Mouse (Mus musculus): ENCODE results near the gene Babam1. TPM values are rescaled to one million over a fixed set of nuclear protein-coding genes. Genes with fewer than 3 reads are reported as not detected.
A peak's percentile ranks its signal among the peaks of the same experiment; 100 is the strongest.

Gene Babam1
- polyA plus RNA-seq (2012; rRNA removed) = 132 and 137 TPM in 2 replicates

DNA sequence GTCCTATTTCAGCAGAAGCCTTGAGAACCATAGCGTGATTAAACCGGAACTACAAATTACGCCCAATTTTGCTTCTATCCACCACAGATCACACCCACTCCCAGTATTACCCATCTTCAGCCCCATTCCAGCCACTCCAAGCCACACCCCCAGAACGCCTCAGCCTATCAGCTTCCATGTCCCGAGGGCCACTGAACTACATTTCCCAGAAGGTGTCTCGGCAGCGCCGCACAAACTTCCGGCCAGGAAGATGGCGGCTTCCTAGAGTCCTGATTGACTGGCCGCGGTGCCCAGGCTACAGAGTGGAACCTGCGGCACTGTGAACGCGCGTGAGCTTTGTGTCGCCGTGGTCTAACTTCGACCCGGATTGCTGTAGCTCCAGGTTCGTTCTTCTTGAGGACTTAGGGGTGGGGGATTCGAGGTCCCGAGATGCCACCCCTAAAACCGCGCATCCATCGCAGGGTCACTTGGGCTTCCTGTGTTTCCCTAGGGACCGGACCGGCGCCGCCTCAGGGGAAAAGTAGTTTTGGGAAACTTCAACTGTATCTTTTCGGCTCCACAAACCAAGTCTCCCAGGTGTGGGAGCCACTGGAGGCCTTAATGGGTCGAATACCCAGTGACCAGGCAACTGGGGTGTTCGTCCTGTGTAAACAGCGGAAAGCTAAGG is at the start of gene Babam1:
Gene Babam1 (plus strand): TSS at position 223 of the 667 bp plus-strand sequence.
- Histone ChIP-seq H3K4me3 (ENCODE audit: insufficient read depth, low read length) (peak within 1 kb of the TSS; percentile 64), H3K4me1 (ENCODE audit: control insufficient read depth, insufficient read depth, low read length) (no peaks in the 10 kb centered on the region), H3K27ac (ENCODE audit: insufficient read depth, low read length) (peak within 1 kb of the TSS; percentile 4)
- TF ChIP-seq POLR2A (IDR thresholded peaks at IDR 0.05; ENCODE audit: extremely low read depth, insufficient read depth, low read length) (peak; percentile 78), CTCF (IDR thresholded peaks at IDR 0.05; ENCODE audit: extremely low read depth, insufficient read depth, low read length) (no peak)

DNA sequence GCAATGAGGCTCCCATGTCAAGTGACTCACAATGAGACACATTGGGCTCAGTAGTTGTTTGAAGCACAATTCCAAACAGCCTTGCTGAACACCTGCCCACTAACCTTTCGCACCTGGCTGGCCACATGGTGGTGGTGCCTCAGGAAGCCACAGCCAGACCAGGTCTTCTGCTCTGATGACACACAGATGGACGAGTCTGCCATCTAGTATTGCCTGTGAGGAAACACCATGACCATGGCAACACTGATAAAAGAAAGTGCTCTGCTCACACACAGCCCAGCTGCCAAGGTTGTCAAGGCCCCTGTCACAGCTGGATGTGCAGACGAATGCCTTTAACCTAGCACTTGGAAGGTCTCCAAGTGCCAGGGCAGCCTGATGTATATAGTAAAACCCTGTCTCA is 45.5 kb upstream of the Babam1 start:
- TF ChIP-seq CTCF (IDR thresholded peaks at IDR 0.05; ENCODE audit: extremely low read depth, insufficient read depth, low read length) (no peak), POLR2A (IDR thresholded peaks at IDR 0.05; ENCODE audit: extremely low read depth, insufficient read depth, low read length) (no peak)
- Histone ChIP-seq H3K27ac (ENCODE audit: insufficient read depth, low read length) (no peak overlapping the region), H3K4me3 (ENCODE audit: insufficient read depth, low read length) (no peak overlapping the region), H3K4me1 (ENCODE audit: control insufficient read depth, insufficient read depth, low read length) (no peaks in the 10 kb centered on the region)

DNA sequence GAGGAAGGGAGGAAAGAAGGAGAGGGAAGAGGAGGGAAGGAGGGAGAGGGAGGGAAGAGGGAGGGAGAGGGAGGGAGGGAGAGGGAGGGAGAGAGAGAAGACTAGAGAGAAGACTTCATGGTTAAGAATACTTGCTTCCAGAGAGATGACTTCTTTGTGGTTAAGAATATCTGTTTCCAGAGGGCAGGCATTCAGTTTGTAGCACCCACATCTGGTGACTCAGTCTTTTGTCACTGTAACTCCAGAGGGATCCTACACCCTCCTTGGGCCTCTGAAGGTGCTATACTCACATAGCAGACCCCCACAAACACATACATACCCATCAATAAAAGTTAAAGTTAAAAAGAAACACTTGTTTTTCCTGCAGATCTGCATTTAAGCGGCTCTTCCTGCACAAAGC is 45.1 kb upstream of the Babam1 start:
- TF ChIP-seq POLR2A (IDR thresholded peaks at IDR 0.05; ENCODE audit: extremely low read depth, insufficient read depth, low read length) (no peak), CTCF (IDR thresholded peaks at IDR 0.05; ENCODE audit: extremely low read depth, insufficient read depth, low read length) (no peak)

DNA sequence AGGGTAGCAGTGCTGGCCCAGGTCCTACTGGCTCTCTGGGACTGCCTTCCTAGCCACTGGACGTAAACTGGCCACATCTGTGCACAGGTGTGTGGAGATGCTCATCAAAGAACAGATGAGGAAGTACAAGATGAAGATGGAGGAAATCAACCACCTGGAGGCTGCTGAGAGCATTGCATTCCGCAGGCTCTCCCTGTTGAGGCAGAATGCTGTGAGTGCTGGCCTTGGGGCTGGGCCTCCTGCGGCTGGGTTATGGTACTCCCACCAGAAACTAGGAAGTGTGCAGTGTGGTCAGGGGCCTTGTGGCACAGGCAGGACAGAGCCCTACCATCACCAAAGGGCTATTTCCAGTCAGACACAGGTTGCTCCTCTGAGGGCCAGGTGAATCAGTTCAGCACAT is 38.6 kb upstream of the Babam1 start:
- H3K27ac ChIP-seq (ENCODE audit: insufficient read depth, low read length) = no peak overlapping the region
- H3K4me1 ChIP-seq (ENCODE audit: control insufficient read depth, insufficient read depth, low read length) = no peaks in the 10 kb centered on the region
- TF ChIP-seq POLR2A (IDR thresholded peaks at IDR 0.05; ENCODE audit: extremely low read depth, insufficient read depth, low read length) = no peak
- no peak for TF ChIP-seq CTCF (IDR thresholded peaks at IDR 0.05; ENCODE audit: extremely low read depth, insufficient read depth, low read length)
- no peak overlapping the region for H3K4me3 ChIP-seq (ENCODE audit: insufficient read depth, low read length)

More for the DNA sequence above, 45.1 kb upstream of the Babam1 start:
- Histone ChIP-seq H3K4me1 (ENCODE audit: control insufficient read depth, insufficient read depth, low read length) (no peaks in the 10 kb centered on the region), H3K27ac (ENCODE audit: insufficient read depth, low read length) (no peak overlapping the region), H3K4me3 (ENCODE audit: insufficient read depth, low read length) (no peak overlapping the region)

DNA sequence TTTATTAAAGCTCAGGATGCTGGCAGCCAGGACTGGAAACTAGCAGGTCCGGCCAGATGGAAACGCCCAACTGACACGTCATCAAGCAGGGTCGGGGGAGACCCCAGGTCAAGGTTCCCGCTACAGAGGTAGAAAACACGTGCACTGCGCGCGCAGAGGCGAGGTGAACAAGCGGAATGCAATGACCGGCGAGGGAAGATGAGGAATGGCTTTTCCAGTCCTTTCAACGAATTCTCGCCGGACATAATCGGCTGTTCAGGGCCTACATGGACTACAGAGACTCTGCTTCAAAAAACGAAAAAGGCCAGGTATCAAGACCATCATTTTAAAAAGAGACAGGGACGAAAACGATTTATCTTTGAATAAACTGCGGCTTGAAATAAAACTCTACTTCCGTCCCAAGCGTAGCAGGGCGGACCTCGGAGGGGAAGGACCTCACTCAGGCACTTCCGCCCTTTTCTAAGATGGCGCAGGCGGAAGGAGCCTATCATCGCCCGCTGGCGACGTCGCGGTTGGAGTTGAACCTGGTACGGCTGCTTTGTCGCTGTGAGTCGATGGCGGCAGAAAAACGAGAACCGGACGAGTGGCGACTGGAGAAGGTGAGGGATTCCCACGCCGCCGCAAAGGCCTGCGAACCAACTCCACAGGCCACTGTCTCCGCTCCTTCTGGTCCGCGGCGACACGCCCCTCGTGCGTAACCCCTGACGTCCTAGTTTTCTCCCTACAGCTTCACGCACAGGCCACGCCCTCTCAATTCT is 29.7 kb upstream of the Babam1 start, which contains the start of gene Use1:
Gene Use1 (plus strand): TSS at position 78 of the 758 bp plus-strand sequence.
- TF ChIP-seq CTCF (IDR thresholded peaks at IDR 0.05; ENCODE audit: extremely low read depth, insufficient read depth, low read length) = no peak
- TF ChIP-seq POLR2A (IDR thresholded peaks at IDR 0.05; ENCODE audit: extremely low read depth, insufficient read depth, low read length) = peak; percentile 72
- Histone ChIP-seq H3K27ac (ENCODE audit: insufficient read depth, low read length) (peak within 1 kb of the TSS; percentile 89), H3K4me3 (ENCODE audit: insufficient read depth, low read length) (peak within 1 kb of the TSS; percentile 53), H3K4me1 (ENCODE audit: control insufficient read depth, insufficient read depth, low read length) (no peaks in the 10 kb centered on the region; the same call in 1 of the 2 replicates)

DNA sequence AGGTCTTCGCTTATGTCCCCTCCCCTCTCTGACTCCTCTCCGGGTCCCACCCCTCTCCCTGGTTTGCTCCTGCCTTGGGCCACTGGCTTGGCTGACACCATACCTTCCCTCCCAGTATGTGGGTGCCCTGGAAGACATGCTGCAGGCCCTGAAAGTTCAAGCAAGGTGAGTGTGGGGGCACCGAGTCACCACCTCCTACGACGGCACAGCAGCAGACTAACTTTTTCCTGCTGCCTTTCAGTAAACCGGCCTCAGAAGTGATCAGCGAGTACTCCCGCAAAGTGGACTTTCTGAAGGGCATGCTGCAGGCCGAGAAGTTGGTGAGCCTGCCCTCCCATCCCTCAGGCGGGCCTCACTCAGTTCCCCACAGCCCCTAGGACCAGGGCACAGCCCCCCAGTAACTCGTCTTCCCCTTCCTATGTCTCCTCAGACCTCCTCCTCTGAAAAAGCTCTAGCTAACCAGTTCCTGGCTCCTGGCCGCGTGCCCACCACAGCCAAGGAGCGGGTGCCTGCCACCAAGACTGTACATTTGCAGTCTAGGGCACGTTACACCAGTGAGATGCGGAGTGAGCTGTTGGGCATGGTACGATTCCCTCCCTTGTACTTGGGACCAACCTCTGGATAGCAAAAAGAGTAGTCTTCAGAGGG is 29.0 kb upstream of the Babam1 start:
- TF ChIP-seq CTCF (IDR thresholded peaks at IDR 0.05; ENCODE audit: extremely low read depth, insufficient read depth, low read length) (no peak), POLR2A (IDR thresholded peaks at IDR 0.05; ENCODE audit: extremely low read depth, insufficient read depth, low read length) (no peak)
- Histone ChIP-seq H3K4me1 (ENCODE audit: control insufficient read depth, insufficient read depth, low read length) (no peaks in the 10 kb centered on the region; the same call in 1 of the 2 replicates), H3K4me3 (ENCODE audit: insufficient read depth, low read length) (peak overlapping the region; percentile 53), H3K27ac (ENCODE audit: insufficient read depth, low read length) (peak overlapping the region; percentile 89)

DNA sequence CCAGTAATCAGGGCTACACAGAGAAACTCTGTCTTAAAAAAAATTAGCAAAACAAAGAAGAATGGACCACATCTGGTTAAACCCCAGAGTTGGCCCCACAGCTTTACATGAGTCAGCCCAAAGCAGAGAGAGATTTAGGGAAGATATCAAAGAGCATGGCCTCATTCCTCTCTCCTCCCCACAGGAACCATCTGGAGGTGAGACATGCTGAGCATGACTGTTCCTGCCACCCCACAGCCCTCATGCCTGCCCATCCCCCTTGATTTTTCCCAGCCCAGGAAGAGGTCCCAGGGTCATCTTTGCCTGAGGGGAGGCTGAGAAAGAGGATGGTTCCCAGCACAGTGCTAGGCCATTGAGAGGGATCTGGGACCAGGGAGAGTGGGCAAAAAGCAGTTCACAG is 28.3 kb upstream of the Babam1 start:
- TF ChIP-seq POLR2A (IDR thresholded peaks at IDR 0.05; ENCODE audit: extremely low read depth, insufficient read depth, low read length) (no peak), CTCF (IDR thresholded peaks at IDR 0.05; ENCODE audit: extremely low read depth, insufficient read depth, low read length) (no peak)
- Histone ChIP-seq H3K27ac (ENCODE audit: insufficient read depth, low read length) (no peak overlapping the region), H3K4me3 (ENCODE audit: insufficient read depth, low read length) (no peak overlapping the region; the same call in 1 of the 2 replicates), H3K4me1 (ENCODE audit: control insufficient read depth, insufficient read depth, low read length) (no peaks in the 10 kb centered on the region; the same call in 1 of the 2 replicates)

DNA sequence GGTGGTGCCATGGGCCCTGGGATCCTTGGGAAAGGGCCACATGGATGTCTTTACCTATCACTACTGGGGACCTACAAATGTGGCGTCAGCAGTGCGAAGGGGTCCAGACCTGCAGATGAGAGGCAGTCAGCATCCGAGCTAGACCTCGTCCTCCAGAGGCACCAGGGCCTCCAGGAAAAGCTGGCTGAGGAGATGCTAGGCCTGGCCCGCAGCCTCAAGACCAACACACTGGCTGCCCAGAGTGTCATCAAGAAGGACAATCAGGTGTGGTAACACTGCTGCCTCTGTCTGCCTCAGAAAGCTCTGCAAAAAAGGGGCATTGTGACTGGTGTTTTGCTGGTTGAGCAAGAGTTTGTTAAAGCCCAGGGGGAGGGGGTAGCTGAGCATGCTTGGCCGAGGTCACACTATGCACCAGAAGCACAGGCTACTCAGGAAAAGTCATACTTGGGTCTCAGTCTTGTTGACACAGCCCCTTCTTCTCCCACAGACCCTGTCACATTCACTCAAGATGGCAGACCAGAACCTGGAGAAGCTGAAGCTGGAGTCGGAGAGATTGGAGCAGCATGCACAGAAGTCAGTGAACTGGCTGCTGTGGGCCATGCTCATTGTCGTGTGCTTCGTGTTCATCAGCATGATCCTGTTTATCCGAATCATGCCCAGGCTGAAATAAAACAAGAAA is 27.5 kb upstream of the Babam1 start:
- no peaks in the 10 kb centered on the region; the same call in 1 of the 2 replicates for H3K4me1 ChIP-seq (ENCODE audit: control insufficient read depth, insufficient read depth, low read length)
- TF ChIP-seq CTCF (IDR thresholded peaks at IDR 0.05; ENCODE audit: extremely low read depth, insufficient read depth, low read length) (no peak), POLR2A (IDR thresholded peaks at IDR 0.05; ENCODE audit: extremely low read depth, insufficient read depth, low read length) (no peak)
- H3K27ac ChIP-seq (ENCODE audit: insufficient read depth, low read length) = no peak overlapping the region
- no peak overlapping the region for H3K4me3 ChIP-seq (ENCODE audit: insufficient read depth, low read length)

DNA sequence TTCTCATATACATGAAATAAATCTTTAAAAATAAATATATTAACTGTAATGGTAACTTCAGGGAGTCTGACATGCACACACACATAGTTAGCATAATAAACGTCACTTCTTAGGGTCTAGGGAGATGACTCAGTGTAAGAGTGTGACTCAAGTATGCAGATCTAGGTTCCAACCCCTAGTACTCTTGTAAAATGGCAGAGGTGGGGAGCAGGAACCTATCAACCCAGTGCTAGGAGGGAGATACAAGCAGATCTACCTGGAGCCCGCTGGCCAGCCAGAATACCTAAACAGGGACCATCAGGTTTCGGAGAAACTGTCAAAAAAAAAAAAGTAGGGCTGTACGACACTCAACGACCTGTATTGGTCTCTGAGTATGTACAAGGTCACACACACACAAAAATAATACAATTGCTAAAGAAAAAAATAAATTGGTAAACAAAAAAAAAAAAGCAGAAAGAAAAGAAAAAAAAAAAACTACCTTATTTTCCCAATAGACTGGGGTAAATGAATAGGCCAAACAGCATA is 25.9 kb upstream of the Babam1 start:
- peak overlapping the region; percentile 61 for H3K4me3 ChIP-seq (ENCODE audit: insufficient read depth, low read length)
- H3K4me1 ChIP-seq (ENCODE audit: control insufficient read depth, insufficient read depth, low read length) = no peaks in the 10 kb centered on the region; the same call in 1 of the 2 replicates
- H3K27ac ChIP-seq (ENCODE audit: insufficient read depth, low read length) = no peak overlapping the region
- TF ChIP-seq POLR2A (IDR thresholded peaks at IDR 0.05; ENCODE audit: extremely low read depth, insufficient read depth, low read length) (no peak), CTCF (IDR thresholded peaks at IDR 0.05; ENCODE audit: extremely low read depth, insufficient read depth, low read length) (no peak)
